Mouse (Mus musculus): ENCODE data around the gene Enpp6.

- TF ChIP-seq CTCF (conservative IDR thresholded peaks at IDR 0.05; ENCODE audit: low read length) = no peak
- no peak for TF ChIP-seq NANOG (IDR thresholded peaks at IDR 0.05; ENCODE audit: borderline replicate concordance, low read length)
These were observed 118.9 kb downstream of the Enpp6 start for GRCm38 (mm10) chr8:47105617-47106016.
